Mouse (Mus musculus) brain, embryonic 14.5 days (tissue): Measurements from ENCODE around the gene Plekhg2.
A peak's percentile ranks its signal among the peaks of the same experiment; 100 is the strongest.

Source experiments
- CTCF ChIP-seq: fragments of 200-500 bp; IDR thresholded peaks from 2 replicates; pipeline ENCODE4 v1.5.1; 2012; ENCODE audit warnings: inconsistent platforms, mild to moderate bottlenecking, moderate library complexity, borderline replicate concordance; ENCODE audit not compliant: insufficient read depth, insufficient read length; ENCODE audit errors: extremely low read depth
- POLR2A ChIP-seq: fragments of 200-500 bp; IDR thresholded peaks from 2 replicates; pipeline ENCODE4 v1.6.1; 2012; ENCODE audit warnings: mild to moderate bottlenecking, inconsistent platforms, borderline replicate concordance; ENCODE audit not compliant: poor library complexity, insufficient read depth, insufficient read length, severe bottlenecking; ENCODE audit errors: extremely low read depth

DNA sequence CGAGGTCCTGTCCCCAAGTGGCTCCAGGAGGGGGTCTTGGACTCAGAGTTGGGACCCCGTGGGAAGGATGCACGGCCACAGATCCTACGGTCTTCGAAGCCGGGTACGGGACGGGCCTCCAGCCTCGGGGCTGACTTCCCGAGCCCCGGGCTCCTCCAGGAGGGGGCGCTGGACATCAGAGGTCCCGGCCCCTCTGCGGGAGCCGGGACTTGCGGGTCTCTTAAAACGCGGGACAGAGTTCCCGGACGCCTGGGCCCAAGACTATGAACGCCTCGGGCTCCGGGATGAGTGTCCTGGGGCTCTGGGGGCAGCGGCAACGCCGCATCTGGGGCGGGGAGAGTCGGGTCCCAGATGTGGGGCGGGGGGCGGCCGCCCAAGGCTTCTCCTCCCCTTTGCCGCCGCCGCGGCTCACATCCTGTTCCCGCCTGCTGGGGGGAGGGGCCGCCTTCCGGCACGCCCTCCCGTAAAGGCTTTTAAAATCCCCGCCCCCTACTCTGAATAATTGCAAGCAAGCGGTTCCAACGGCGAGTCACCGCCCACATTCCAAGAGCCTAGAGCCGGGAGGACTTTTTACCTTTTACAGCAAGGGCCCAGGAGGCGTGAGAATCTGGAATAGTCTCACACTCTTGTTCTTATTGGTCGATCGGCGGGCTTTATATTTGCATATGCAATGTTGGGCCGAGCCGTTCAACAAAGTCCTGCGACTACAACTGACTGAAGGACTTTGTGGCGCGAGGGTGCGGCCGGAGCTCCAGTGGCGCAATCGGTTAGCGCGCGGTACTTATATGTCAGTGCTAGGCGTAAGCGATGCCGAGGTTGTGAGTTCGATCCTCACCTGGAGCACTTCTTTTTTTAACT is at the start of gene Plekhg2:
- TF ChIP-seq CTCF (peak; percentile 65), POLR2A (peak; percentile 59; the same call in 1 of the 2 replicates)
